Mouse (Mus musculus) stomach, postnatal 0 days (tissue): Measurements from ENCODE around the gene Mapre1.

Source experiments
- CTCF ChIP-seq: IDR thresholded peaks from 2 replicates; pipeline ENCODE4 v1.5.1; 2016; ENCODE audit warnings: antibody characterized with exemption, low read depth, mild to moderate bottlenecking, moderate library complexity
- EP300 ChIP-seq: optimal IDR thresholded peaks from 2 replicates; pipeline ENCODE3; 2016; ENCODE audit warnings: antibody characterized with exemption

GRCm38 (mm10) chr2:153703389-153703788 lies 37.7 kb upstream of the Mapre1 start:
- no peak for TF ChIP-seq CTCF
- no peak for TF ChIP-seq EP300
